Mouse (Mus musculus) gastrocnemius, adult 8-10 months (tissue): ENCODE results near the gene Trp53tg5. TPM values are rescaled to one million over a fixed set of nuclear protein-coding genes. Genes with fewer than 3 reads are reported as not detected.

Experiments used
- DNase-seq, 2 experiments: peaks; one replicate each; pipeline ENCODE4 v3.0.0; 2022; ENCODE audit warnings: low spot score in 2 of 2
- total RNA-seq, 4 experiments: library from RNA; stranded (reverse); gene quantifications; 2 replicates each; pipeline ENCODE4 v1.2.4; 2022

Gene Trp53tg5
- not detected for total RNA-seq

- no peak for DNase-seq
These were observed at the start of gene Trp53tg5 for GRCm38 (mm10) chr2:164473624-164474023. TSS of gene Trp53tg5 (minus strand) at chr2:164473724.

- no peak for DNase-seq
These were observed 48.8 kb upstream of the Trp53tg5 start for GRCm38 (mm10) chr2:164522280-164522679.

- DNase-seq, result no peak
These were observed 48.3 kb upstream of the Trp53tg5 start for GRCm38 (mm10) chr2:164521841-164522240.

- DNase-seq, result peak in 1 of 2 experiments; percentile 20
These were observed 47.3 kb upstream of the Trp53tg5 start for GRCm38 (mm10) chr2:164520782-164521181.

GRCm38 (mm10) chr2:164519171-164519526 is 45.6 kb upstream of the Trp53tg5 start:
- no peak for DNase-seq

GRCm38 (mm10) chr2:164518266-164519170 is 45.0 kb upstream of the Trp53tg5 start:
- no peak for DNase-seq

- peak; percentile 27 to 35 for DNase-seq
These were observed 44.1 kb upstream of the Trp53tg5 start for GRCm38 (mm10) chr2:164517485-164518221.

- DNase-seq, result no peak
These were observed 43.1 kb upstream of the Trp53tg5 start for GRCm38 (mm10) chr2:164516592-164516991.

- DNase-seq, result no peak
These were observed 42.4 kb upstream of the Trp53tg5 start for GRCm38 (mm10) chr2:164515897-164516296.

- no peak for DNase-seq
These were observed 41.4 kb upstream of the Trp53tg5 start for GRCm38 (mm10) chr2:164514916-164515315.

- no peak for DNase-seq
These were observed 39.9 kb upstream of the Trp53tg5 start for GRCm38 (mm10) chr2:164513389-164513788.

- no peak for DNase-seq
These were observed 38.8 kb upstream of the Trp53tg5 start for GRCm38 (mm10) chr2:164512121-164512909.

- DNase-seq, result no peak
These were observed 37.2 kb upstream of the Trp53tg5 start for GRCm38 (mm10) chr2:164510621-164511190.

GRCm38 (mm10) chr2:164507811-164508210 is 34.3 kb upstream of the Trp53tg5 start:
- no peak for DNase-seq

GRCm38 (mm10) chr2:164505619-164506347 is 32.3 kb upstream of the Trp53tg5 start:
- no peak for DNase-seq

- DNase-seq, result no peak
These were observed 31.4 kb upstream of the Trp53tg5 start for GRCm38 (mm10) chr2:164504919-164505318.

- DNase-seq, result no peak
These were observed 27.0 kb upstream of the Trp53tg5 start for GRCm38 (mm10) chr2:164500511-164500910.

GRCm38 (mm10) chr2:164499317-164499716 is 25.8 kb upstream of the Trp53tg5 start:
- no peak for DNase-seq

- DNase-seq, result peak in 1 of 2 experiments; percentile 4
These were observed 24.3 kb upstream of the Trp53tg5 start for GRCm38 (mm10) chr2:164497691-164498268.
